Mouse (Mus musculus): ENCODE data around the gene Itgal.
"Not testable (repeated sequence)": the region's sequence is repeated elsewhere in the genome, so short reads cannot be mapped to it uniquely, and the experiment has no call there.

Gene Itgal

DNA sequence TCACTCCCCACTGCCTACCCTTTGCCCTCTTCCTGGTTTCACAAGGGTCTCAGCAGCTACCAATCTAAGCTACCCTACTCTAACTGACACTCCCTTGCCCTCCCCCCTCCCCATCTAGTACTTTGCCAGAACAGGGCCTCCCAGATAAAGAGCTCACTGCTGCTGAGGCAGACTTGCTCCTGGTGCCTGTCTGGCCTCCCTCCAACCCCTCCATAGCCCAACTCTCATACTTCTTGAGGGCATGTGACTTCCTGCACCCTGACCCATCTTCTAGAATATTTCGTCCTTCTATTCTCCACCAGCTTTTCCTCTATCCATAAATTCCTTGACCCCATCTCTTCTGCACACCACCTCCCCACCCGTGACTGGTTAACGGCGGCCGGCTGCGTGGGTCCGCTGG lies 46.8 kb downstream of the Itgal start:
- no peak for DNase-seq

DNA sequence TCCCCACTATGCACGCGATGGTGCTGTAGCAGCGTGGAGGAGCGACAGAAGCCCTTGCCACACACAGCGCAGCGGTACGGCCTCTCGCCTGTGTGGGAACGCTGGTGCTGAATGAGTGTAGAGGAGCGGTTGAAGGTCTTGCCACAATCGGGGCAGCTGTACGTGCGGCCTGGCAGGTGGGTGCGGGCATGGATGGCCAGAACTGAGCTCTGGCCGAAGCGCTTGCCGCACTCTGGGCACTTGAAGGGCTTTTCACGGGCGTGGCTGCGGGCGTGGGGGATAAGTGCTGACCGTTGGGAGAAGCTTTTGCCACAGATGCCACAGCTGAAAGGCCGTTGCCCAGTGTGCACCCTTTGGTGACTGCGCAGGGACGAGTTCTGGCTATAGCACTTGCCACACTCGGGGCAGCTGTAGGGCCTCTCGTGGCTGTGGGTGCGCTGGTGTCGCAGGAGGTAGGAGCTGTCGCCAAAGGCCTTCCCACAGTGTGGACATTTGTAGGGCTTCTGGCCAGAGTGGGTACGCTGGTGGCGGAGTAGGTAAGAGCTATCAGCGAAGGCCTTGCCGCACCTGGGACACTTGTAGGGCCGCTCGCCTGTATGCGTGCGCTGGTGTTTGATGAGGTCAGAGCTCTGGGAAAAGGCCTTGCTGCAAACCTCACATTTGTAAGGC lies 47.4 kb downstream of the Itgal start:
- peak in 1 of 2 experiments; percentile 32 for DNase-seq

DNA sequence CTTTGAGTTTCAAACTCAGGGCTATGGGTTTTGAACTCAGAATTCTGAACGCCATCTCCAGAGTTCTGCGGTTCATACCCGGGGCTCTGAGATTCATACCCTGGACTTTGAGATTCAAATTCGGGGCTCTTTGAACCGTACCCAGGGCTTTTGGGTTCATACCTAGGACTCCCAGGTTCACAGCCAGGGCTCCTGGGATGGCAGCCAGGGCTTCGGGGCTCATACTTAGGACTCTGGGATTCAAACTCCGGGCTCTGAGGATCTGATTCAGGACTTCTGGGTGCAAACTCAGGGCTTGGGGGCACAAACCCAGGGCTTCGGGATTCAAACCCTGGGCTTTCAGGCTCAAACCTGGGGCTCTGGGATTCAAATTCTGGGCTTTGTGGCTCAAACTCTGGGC lies 48.3 kb downstream of the Itgal start:
- DNase-seq = no peak

DNA sequence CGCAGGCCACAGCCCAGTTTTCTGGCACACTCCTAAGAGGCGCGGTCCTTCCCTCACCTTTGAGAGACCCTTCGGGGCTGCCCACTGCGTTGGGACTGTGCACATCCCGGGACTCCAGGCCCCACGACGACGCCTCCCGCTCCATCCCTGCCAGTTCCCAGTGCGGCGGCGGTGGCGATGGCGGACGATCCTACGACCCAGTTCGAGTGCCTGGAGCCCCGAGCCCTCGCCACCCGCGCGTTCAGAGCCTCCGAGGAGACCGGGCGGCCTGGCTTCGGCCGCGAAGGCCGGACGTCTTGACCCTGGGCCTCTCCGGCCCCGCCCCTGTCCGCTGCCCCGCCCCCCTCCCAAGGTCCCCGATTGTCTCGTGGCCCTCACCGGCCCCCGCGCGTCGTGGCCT lies 49.0 kb downstream of the Itgal start:
- DNase-seq = no peak

DNA sequence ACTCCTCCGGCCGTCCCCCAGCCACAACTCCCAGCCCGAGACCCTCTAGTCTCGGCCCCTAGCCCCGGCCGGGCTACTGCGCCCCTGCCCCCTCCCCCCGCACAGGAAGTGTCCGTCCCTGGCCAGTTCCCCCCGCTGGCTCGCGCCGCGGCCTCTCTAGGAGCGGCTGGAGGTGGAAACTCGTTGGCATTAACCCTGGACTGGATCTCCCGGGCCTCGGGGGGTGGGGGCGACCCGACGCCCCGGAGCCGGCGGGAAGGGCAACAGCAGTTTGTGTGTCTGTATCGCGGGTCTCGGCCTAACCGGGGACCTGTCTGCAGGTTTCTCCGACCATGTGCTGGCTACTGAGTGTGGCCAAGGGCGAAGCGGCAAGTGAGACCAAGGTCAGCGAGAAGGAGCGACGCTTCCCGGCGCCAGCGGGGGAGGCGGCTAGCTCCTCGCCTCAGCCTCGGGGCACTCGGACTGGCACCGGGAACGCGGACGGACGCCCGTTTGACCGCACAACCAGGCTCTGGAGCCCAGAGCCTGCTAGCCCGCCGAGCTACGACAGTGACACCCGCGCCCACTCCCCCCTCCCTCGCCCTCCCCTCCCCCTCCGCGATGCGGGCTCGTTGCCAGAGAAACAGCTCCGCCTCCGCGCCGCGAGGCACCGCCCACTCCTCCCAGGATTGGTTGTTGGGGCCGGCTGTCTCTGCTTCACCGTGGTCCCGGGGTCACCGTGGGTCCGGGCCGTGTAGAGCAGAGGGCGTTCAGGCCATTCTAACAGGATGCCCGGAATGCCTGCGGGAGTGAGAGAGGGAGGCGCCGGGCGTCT lies 49.7 kb downstream of the Itgal start, which contains the start of gene Zfp768:
Gene Zfp768, minus strand, starts transcription at position 78 of the 814 bp plus-strand sequence.
- peak; percentile 95 for DNase-seq

DNA sequence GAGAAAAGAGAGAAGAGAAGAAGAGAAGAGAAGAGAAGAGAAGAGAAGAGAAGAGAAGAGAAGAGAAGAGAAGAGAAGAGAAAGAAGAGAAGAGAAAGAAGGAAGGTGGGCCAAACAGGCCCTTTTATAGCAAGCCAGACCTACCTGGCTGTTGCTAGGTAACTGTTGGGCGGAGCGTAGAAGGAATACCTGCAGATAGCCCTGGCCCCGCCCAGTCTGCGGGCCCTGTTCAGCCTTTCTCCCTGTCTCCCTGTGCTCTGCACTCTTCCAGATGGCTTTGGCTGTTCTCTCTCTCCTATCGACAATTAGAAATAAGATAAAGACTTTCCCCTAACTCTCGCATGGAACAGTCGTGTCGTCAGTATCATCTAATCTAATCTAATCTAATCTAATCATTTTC lies 50.6 kb downstream of the Itgal start:
- peak; percentile 74 to 82 for DNase-seq

DNA sequence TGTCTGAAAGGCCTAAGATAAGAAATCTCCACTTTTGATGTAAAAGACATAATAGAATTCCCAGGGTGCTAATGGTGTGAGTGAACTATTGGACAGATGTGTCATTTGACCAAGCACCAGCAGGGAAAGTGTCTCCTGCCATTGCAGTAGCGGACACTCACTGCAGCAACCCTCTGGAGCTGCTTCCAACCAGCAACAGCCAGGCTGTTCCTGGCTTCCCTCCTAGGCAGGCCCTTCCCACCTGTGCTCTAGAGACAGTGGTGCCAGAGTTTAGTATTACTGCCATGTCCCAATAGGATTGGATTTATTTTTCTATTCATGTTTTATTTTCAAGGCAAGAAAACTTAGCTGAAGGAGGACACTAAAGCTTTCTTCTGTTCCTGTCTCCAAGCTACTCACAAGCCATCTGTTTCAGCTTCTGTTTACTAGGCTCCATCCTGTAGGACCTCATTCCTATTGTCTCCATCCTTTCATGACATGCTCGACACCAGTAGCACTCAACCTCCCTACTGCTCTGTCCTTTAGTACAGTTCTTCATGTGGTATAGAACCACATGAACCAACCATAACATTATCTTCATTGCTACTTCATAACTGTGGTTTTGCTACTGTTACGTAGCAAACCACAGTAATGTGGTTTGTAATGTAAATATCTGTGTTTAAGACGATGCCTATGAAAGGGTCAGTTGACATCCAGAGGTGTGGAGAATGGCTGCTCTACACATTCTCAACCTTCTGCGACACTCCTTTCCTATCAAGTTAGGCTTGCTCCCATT lies 55.4 kb downstream of the Itgal start:
- no peak for DNase-seq

DNA sequence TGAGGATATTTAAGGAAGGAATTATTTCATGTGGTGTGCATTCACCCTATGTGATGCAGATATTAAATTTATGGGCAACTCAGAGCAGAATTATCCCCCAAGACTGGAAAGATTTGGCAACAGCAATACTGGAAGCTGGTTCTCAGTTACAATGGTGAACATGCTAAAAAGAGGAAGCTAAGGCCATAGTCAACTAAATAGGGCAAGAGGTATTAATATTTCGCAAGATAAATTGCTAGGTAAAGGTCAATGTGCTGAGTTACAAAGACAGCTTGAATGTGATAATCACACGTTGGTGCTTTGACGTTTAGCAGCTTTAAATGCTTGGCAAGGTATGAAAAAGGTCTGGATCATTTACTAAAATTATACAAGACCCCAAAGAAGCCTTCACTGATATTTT lies 59.7 kb downstream of the Itgal start:
- no peak for DNase-seq

DNA sequence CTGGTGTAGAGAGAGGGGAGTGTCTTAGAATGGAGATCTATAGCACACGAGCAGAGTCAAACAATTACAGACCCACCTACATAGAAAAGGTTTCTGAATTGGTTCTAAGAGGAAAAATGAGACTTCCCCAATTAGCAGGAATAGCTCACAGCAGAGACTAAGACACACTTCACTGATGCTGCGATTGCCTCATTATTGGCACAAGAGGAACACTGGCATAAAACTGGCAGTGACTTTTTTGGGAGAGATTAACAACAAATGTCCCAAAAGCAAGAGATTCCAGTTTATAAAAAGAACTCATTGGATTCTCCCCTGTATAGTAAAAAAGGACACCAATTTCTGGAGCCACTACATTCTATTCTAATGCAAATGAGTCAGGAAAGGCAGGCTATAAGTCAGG lies 61.8 kb downstream of the Itgal start:
- DNase-seq = no peak

DNA sequence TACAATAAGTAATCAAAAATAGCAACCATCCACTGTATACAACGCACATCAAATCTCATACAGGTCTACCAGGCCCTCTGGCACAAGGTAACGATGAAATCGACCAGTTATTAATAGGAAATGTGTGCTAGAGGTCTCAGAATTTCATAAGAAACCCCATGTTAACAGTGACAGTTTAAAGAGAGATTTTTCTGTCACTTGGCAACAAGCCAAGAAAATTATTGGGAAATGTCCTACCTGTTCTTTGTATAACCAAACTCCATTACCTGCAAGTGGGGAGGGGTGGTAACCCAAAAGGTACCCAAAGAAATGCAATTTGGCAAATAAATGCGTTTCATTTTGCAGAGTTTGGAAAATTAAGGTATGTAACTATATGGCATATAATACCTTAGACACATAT lies 62.4 kb downstream of the Itgal start:
- DNase-seq = no peak

DNA sequence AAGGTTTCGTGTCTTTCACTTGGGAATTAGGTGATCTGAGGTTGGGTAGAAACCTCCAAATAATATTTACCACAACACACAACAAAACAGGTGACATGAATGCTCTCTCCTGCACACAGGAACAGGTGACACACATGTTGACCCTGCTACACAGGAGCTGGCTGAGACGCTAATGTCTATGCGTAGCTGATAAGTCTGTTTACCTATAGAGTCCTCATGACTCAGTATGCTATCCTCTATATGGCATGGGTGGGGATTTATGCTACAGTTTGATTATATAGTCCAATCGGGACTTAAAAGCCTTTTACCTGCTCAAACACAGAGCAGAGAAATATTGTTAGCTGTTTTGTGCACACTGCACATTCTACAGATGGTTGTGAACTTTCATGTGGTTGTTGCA lies 64.2 kb downstream of the Itgal start:
- no peak for DNase-seq

DNA sequence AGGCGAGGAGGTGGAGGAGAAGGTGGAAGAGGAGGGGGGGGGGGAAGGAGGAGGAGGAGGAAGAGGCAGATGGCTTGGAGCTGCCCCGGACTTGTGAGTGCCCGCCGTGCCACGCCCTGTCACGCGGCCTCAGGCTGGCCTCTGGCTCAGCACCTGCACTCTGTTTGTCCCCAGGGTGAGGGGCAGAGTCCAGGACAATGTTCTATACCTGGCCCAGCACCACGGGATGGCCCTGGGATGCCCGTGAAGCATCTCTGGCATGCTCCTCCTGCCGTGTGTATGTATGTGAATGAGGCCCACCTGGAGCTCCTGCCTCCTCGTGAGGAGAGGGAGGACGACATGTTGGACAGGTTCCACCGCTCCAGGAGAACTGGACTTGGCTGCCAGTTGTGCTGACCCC lies 65.4 kb downstream of the Itgal start:
- no peak for DNase-seq

DNA sequence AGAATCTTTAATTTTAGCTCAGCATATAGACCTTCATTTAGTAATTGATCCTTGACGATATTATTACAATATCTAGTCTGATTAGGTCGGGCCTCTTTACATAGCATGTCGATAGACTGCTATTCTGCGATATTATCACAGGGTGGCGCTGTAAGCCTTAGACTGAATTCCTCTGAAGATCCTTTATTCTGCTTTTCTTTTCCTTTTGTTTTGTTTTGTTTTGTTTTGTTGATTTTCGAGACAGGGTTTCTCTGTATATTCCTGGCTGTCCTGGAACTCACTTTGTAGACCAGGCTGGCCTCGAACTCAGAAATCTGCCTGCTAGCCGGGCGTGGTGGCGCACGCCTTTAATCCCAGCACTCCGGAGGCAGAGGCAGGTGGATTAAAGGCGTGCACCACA lies 66.4 kb downstream of the Itgal start:
- DNase-seq = peak in 1 of 2 experiments; percentile 40

DNA sequence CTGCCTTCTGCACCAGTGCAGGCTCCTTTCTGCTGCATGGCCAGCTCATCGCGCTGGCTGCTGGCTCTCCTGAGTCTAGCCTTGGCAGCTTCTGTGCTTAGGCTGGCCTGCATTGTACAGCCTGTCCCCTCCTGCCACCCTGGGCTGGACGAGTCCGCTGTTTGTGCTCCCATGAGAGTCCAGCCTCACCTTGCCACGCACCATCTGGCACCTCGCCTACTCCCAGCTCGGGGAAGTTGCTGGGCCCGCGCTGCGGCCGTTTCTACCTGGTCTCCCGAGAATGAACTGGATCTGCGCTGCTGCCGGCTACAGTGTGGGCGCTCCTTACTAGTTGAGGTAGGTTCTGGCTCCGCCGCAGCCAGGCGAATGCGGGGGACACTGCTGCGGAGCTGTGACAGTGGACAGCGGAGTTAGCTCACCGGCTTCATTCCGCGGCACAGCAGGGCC lies 67.4 kb downstream of the Itgal start:
- peak; percentile 38 to 40 for DNase-seq

DNA sequence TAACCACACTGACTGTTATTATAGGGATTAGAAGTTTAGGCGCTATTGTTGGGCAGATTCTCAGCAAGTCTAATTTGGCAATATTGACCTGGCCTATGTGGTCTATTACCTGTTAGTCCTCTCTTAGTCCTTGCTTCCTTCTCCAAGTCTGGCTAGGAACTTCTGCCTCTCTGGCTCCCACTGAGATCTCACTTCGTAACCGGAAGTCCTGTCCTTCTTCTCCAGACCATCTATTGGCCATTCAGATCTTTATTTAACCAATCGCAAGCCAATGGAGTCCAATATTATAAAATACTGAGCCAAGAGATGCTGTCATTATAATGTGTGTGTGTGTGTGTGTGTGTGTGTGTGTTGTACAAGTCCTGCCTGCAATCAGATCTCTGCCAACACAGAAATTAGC lies 68.1 kb downstream of the Itgal start:
- no peak for DNase-seq

DNA sequence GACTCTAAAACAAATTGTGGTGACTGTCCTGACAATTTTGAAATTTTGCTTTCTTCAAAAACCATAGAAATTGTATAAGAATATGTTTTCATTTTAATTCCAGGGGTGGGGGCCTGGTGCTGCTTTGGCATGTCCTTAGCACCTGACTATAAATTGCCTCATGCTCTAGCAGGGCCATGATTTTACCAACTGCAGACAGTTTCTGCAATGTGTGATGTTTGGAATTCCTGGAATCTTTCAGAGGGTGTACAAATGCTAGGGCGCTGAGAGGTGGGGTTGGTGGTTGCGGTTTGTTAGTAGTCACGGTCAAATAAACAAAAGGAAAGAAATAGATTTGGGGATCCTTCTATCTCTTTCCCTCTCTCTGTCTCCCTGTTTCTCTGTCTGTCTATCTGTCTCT lies 70.2 kb downstream of the Itgal start:
- DNase-seq = no peak

DNA sequence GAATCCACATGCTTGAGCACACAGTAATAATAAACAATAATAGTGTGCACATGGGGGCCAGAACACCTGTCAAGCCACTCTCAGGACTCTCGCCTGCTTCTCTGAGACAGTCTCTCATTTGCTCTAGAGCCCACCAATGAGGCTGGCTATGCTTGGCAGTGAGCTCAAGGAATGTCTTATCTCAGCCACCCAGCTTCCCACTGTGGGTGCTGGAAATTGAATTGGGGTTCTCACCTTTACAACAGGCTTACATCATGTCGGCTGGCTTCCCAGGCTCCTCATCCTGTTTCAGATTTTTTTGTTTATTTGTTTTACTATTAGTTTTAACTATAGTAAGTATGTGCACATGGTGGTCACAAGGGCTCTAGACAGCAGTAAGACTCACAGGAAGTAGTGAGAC lies 75.2 kb downstream of the Itgal start:
- DNase-seq = no peak

DNA sequence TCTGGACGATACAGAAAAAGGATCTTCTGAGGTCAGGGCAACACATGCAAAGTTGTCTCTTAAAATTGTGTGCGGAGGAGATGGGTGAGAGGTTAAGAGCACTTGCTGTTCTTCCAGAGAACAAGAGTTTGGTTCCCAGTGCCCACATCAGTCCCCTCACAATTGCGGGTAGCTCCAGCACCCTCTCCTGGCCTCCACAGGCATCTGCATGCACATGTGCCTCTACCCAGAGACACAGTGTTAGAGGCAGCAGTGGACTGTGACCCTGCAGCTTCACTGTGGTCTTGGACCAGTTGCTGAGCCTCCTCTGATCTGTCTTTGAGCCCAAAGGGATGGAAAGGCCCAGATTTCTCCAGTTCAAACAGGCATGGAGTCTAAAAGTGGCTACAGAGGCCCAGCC lies 75.8 kb downstream of the Itgal start:
- DNase-seq = not testable (repeated sequence)

DNA sequence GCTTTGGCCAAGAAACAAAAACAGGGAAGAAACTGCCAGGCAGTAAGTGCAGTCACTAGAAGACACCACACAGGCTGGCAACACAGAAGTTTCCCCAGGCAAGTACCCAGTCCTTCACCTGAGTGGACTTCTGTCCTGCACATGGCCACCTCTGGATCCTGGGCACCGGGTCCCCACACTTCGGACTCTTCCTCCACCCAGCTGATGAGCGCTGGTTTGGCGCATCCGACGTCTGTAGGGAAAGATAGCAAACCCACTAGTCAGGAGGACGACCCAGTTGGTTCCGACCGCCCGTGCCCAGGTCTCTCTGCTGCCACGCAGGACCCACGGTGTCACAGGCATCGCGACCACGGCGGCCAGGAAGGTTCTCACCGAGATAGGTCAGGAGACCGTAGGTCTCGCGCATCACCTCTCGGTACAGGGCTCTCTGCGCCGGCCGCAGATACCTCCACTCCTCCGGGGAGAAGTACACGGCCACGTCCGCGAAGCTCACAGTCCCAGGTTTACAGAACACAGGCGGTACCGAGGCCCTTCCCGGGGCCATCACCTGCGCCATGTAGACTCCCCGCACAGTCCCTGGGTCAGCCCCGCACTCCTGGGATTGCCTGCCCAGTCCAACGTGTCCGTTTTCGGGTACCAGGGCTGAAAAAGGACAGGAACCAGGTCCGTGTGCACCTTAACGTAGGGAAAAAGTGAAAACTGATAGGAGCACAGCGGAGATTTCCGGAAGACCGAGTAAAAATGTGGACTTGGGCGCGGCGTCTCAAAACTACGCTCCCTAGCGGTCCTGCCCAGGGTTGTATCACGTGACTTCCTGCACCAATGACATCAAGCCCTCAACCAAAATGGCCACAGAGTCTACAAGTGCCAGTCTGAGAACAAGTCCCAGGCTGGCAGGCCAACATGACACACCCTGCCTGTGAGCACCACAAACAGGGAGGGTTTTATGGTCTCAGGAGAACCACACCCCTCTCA lies 79.5 kb downstream of the Itgal start, which contains the start of gene Zfp747:
Gene Zfp747, minus strand, starts transcription at position 780 of the 975 bp plus-strand sequence.
- DNase-seq = peak; percentile 93 to 96

DNA sequence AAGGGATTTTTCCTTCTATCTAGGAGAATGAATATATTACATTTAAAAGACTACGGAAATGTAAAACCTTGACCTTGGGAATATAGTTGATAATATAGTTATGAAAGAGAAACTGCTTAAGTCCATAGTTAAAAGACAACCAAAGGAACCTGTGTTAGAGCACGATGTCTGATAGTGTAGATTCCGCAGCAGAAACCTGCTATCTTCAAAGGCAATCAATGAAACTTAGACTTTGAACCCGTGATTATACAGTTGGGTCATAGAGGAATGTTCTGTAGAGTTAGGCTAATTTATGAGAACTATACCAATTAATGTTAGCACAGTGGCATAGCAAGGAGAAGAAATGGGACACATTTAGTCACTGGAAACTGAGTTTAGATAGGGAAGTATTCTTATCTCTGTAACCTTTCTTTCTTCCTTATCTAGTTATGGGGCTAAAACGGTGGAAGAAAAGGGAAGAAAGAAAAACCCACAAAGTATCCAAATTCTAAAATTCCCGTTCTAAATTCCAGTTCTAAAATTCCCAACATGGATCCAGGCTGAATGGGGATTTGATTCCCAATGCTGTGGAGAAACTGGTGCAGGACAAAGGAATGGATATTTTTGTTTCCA lies 82.4 kb downstream of the Itgal start:
- DNase-seq = no peak

All from lung, postnatal 4 days (tissue).